Mouse (Mus musculus): ENCODE data around the gene Prl6a1. TPM values are rescaled to one million over a fixed set of nuclear protein-coding genes. Genes with fewer than 3 reads are reported as not detected.

Prl6a1 gene
- polyA plus RNA-seq (2017; shearing (Covaris generic)): not detected

DNA sequence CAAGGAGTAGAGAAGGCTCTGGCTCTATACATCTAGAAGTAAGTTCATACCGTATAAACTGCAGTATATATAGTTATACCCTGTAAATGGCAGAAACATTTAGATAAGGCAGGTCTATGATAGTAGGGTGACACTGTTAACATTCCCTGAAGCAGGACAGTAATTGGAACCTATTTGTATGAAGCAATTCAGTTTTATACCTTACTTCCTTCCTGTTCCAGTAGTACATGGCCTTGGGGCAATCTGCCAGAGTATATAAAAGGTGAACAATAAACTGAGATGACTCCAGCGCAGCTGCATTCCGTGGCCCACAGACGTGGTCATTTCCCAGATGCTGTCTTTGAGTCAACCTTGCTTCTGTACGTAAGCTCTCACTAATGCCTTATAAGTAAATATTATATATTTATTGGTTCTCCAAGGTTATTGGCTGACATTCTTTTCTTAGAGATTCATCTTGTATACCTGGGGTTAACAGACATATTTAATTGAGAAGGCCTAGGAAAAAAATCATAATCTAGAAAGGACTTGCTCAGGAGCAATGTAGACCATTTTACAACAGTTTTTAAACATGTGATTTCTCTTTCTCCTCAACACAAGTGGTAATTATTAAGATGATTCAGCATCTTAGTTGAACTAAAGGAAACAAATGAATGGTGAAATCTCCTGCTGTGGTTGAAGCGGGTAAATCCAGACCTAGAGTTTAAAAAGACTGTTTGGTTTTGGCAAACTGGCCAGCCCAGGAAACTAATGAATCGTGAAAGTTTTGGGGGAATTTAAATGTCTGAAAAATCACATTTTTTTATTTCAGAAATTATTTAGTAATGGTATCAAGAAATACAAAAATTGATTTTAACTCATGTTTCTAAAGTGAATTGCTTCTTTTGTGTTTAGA, at the start of gene Prl6a1:
Prl6a1 (plus strand) TSS at position 294 of the 892 bp plus-strand sequence.

DNA sequence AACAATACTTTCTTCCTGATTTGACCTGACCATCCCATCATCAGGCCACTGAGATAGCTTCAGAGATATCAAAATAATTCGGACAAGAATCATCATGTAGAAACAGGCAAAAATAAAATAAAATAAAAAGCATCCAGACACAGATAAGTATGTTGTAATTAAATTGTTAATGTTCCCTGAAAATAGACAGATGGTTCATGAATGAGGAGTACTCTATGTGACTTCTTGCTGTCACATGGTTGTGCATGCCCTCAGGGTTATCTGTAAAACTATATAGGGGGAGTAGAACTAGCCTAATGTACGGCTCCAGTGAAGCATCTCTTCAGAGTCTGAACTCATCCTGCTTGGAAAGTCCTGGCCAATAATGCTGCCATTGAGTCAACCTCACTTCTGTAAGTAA, 32.9 kb downstream of the Prl6a1 start, which contains the start of gene Prl8a2:
Prl8a2 (plus strand) TSS at position 301 of the 400 bp plus-strand sequence.

Other genes starting within 250 kb of the Prl6a1 start
- not detected for gene Prl3d1, start 218.4 kb upstream of the Prl6a1 start, polyA plus RNA-seq (2017; shearing (Covaris generic))
- not detected for gene Prl3d2, start 190.9 kb upstream of the Prl6a1 start, polyA plus RNA-seq (2017; shearing (Covaris generic))
- gene Prl3d3, start 155.8 kb upstream of the Prl6a1 start, polyA plus RNA-seq (2017; shearing (Covaris generic)): not detected
- not detected for gene Prl3c1, start 116.0 kb upstream of the Prl6a1 start, polyA plus RNA-seq (2017; shearing (Covaris generic))
- not detected for gene Prl3b1, start 70.8 kb upstream of the Prl6a1 start, polyA plus RNA-seq (2017; shearing (Covaris generic))
- not detected for gene Prl3a1, start 53.2 kb upstream of the Prl6a1 start, polyA plus RNA-seq (2017; shearing (Covaris generic))
- gene Prl8a2, start 33.0 kb downstream of the Prl6a1 start, polyA plus RNA-seq (2017; shearing (Covaris generic)): not detected
- not detected for gene Prl2b1, start 78.2 kb downstream of the Prl6a1 start, polyA plus RNA-seq (2017; shearing (Covaris generic))
- not detected for gene Prl8a6, start 126.1 kb downstream of the Prl6a1 start, polyA plus RNA-seq (2017; shearing (Covaris generic))
- gene Prl8a8, start 200.6 kb downstream of the Prl6a1 start, polyA plus RNA-seq (2017; shearing (Covaris generic)): not detected